In genomic region chr1:52854029-52854428, GRCm38 (mm10) we compare ENCODE assay signal across 8 mouse cellular contexts. TPM values are rescaled to one million over a fixed set of nuclear protein-coding genes. Genes with fewer than 3 reads are reported as not detected.
DNase-seq lines count a peak whose midpoint lies in the region; ATAC-seq and TF ChIP-seq lines count a peak whose summit lies in the region.
"Not testable (repeated sequence)": the region's sequence is repeated elsewhere in the genome, so short reads cannot be mapped to it uniquely, and the experiment has no call there.

No protein-coding gene starts in this region.

- not testable (repeated sequence) for H3K27ac ChIP-seq in cortical plate, adult 2 months (ENCODE audit: insufficient read depth, low read length); gastrocnemius, adult 2 months; intestine, postnatal 0 days (ENCODE audit: low read depth, low read length); midbrain, embryonic 14.5 days (replicated peaks; ENCODE audit: low read depth, low read length)

- not testable (repeated sequence) for H3K36me3 ChIP-seq in intestine, postnatal 0 days (ENCODE audit: control insufficient read depth, insufficient read depth); midbrain, embryonic 14.5 days (ENCODE audit: control insufficient read depth, insufficient read depth, low read length); splenic B cell, adult 2 months (ENCODE audit: control insufficient read depth, insufficient read depth, low read length, poor library complexity, severe bottlenecking)

- TF ChIP-seq POLR2A in cortical plate, adult 2 months (IDR thresholded peaks at IDR 0.05; ENCODE audit: extremely low read depth, insufficient read depth, low read length) = not testable (repeated sequence)

- H3K9ac ChIP-seq in intestine, postnatal 0 days (ENCODE audit: low read depth, low read length); midbrain, embryonic 14.5 days (replicated peaks; ENCODE audit: low read length): not testable (repeated sequence)

- H3K4me3 ChIP-seq in cortical plate, adult 2 months (ENCODE audit: insufficient read depth, low read length); gastrocnemius, adult 2 months; intestine, postnatal 0 days (ENCODE audit: low read depth, low read length); midbrain, embryonic 14.5 days (replicated peaks; ENCODE audit: low read depth, low read length): not testable (repeated sequence)

- peak; percentile 23; the same call in 1 of the 2 replicates for TF ChIP-seq CTCF in cortical plate, adult 2 months (IDR thresholded peaks at IDR 0.05; ENCODE audit: extremely low read depth, insufficient read depth, low read length)
- peak; percentile 56 for TF ChIP-seq CTCF in gastrocnemius, adult 2 months (IDR thresholded peaks at IDR 0.05)
- TF ChIP-seq CTCF in intestine, postnatal 0 days (IDR thresholded peaks at IDR 0.05; ENCODE audit: low read depth) = peak; percentile 77

- no CpG with 5 or more reads among the region's 1 CpGs for WGBS in intestine, postnatal 0 days
- no CpG with 5 or more reads among the region's 1 CpGs for WGBS in midbrain, embryonic 14.5 days

- DNase-seq in CD4-positive helper T cell, adult 2 months (ENCODE audit: low read depth, low spot score) = peak; percentile 72
- not testable (repeated sequence) for DNase-seq in gastrocnemius, adult 2 months
- peak; percentile 36 to 63 for DNase-seq in left cerebral cortex, postnatal 14 days (ENCODE audit: low spot score in 2 of 2)
- peak; percentile 63 for DNase-seq in midbrain, embryonic 14.5 days
- peak; percentile 80 for DNase-seq in splenic B cell, adult 2 months (ENCODE audit: low read depth, low spot score)

- H3K4me2 ChIP-seq in intestine, postnatal 0 days (replicated peaks; ENCODE audit: low read depth); midbrain, embryonic 14.5 days (ENCODE audit: low read length): not testable (repeated sequence)

- H3K9me3 ChIP-seq in intestine, postnatal 0 days (ENCODE audit: control insufficient read depth); midbrain, embryonic 14.5 days (ENCODE audit: control insufficient read depth, low read length): not testable (repeated sequence)

- H3K4me1 ChIP-seq in cortical plate, adult 2 months (ENCODE audit: control insufficient read depth, insufficient read depth, low read length); intestine, postnatal 0 days (replicated peaks; ENCODE audit: control insufficient read depth, insufficient read depth, low read length); midbrain, embryonic 14.5 days (ENCODE audit: control insufficient read depth, insufficient read depth, low read length): not testable (repeated sequence)

- H3K27me3 ChIP-seq in intestine, postnatal 0 days (replicated peaks; ENCODE audit: control insufficient read depth, insufficient read depth, low read length); midbrain, embryonic 14.5 days (ENCODE audit: control insufficient read depth, insufficient read depth, low read length); splenic B cell, adult 2 months (ENCODE audit: control insufficient read depth, insufficient read depth, low read length, poor library complexity, severe bottlenecking): not testable (repeated sequence)

- intact Hi-C loops in gastrocnemius, adult 2 months (cut with DNase I) = not testable (repeated sequence)
- intact Hi-C loops in left cerebral cortex, postnatal 14 days (cut with DNase I) = loop anchor here (5.0 kb wide), 1 partner anchor 207 kb away; no protein-coding TSS in a partner anchor

- peak; percentile 75 for ATAC-seq in activated CD4-positive, CD25-positive, alpha-beta regulatory T cell, adult 4 months
- peak; percentile 28; the same call in 1 of the 2 replicates for ATAC-seq in intestine, postnatal 0 days
- ATAC-seq in midbrain, embryonic 14.5 days (ENCODE audit: low FRiP score, low TSS enrichment) = not testable (repeated sequence)

RNA-seq across cellular contexts. Expression of gene Hibch, which starts 9.3 kb away (rescaled TPM):
- polyA plus RNA-seq in activated CD4-positive, CD25-positive, alpha-beta regulatory T cell, adult 4 months (2017; shearing (Covaris generic)) = 10 to 100 TPM; 30.2 to 36.1 TPM
- 18.3 and 19.9 TPM in 2 replicates for polyA plus RNA-seq in cortical plate, adult 2 months (2012; rRNA removed)
- total RNA-seq in gastrocnemius, adult 2 months (2021) = 10 to 100 TPM; 32.1 to 44.4 TPM
- 12.6 and 13.6 TPM in 2 replicates for polyA plus RNA-seq in intestine, postnatal 0 days (2015; fragmentation: Nextera tagmentation; extraction: Ambion mirVana)
- 10 to 100 TPM; 11.9 to 14.6 TPM for total RNA-seq in left cerebral cortex, postnatal 14 days (2021)
- 30.5 and 31.9 TPM in 2 replicates for polyA plus RNA-seq in midbrain, embryonic 14.5 days (2014; fragmentation: Nextera tagmentation; extraction: Ambion mirVana)

RNA-seq across cellular contexts. Expression of gene Inpp1, which starts 36.5 kb away (rescaled TPM):
- polyA plus RNA-seq in activated CD4-positive, CD25-positive, alpha-beta regulatory T cell, adult 4 months (2017; shearing (Covaris generic)) = 100 to 1,000 TPM in 1 of 2 experiments, 10 to 100 TPM in 1; 74.0 to 108 TPM
- polyA plus RNA-seq in cortical plate, adult 2 months (2012; rRNA removed) = 26.4 and 31.2 TPM in 2 replicates
- total RNA-seq in gastrocnemius, adult 2 months (2021) = 1 to 10 TPM; 6.4 to 6.8 TPM
- 24.6 and 25.0 TPM in 2 replicates for polyA plus RNA-seq in intestine, postnatal 0 days (2015; fragmentation: Nextera tagmentation; extraction: Ambion mirVana)
- total RNA-seq in left cerebral cortex, postnatal 14 days (2021) = 10 to 100 TPM; 41.6 to 43.9 TPM
- 22.6 and 28.2 TPM in 2 replicates for polyA plus RNA-seq in midbrain, embryonic 14.5 days (2014; fragmentation: Nextera tagmentation; extraction: Ambion mirVana)

Comparison
In these comparisons a context has a peak if more than half of its experiments do, and no peak if none do; other contexts are left out.
1. CTCF ChIP-seq: peak in every context shown above with its lines; median percentile 77 in intestine, postnatal 0 days; 56 in gastrocnemius, adult 2 months; 23 in cortical plate, adult 2 months.